Mouse (Mus musculus): Measurements from ENCODE around the gene Mis12.

Gene Mis12

GRCm38 (mm10) chr11:71018416-71019200 is 803 bp upstream of the Mis12 start:
- DNase-seq: no peak

GRCm38 (mm10) chr11:71028280-71028679 is 8.9 kb downstream of the Mis12 start:
- DNase-seq: no peak

GRCm38 (mm10) chr11:71029403-71030118 is 10.2 kb downstream of the Mis12 start:
- DNase-seq: no peak

GRCm38 (mm10) chr11:71032070-71032469 is 12.7 kb downstream of the Mis12 start:
- DNase-seq: no peak

GRCm38 (mm10) chr11:71032491-71033162 is 13.2 kb downstream of the Mis12 start:
- peak; percentile 55 for DNase-seq

GRCm38 (mm10) chr11:71033163-71033761 is 13.9 kb downstream of the Mis12 start, which contains the start of gene 6330403K07Rik:
6330403K07Rik (minus strand) TSS chr11:71033513.
- peak; percentile 74 for DNase-seq

GRCm38 (mm10) chr11:71039526-71040298 is 20.3 kb downstream of the Mis12 start:
- no peak for DNase-seq

GRCm38 (mm10) chr11:71052554-71052953 is 33.1 kb downstream of the Mis12 start:
- no peak for DNase-seq

GRCm38 (mm10) chr11:71076342-71076741 is 56.9 kb downstream of the Mis12 start:
- no peak for DNase-seq
